Mouse (Mus musculus) midbrain, embryonic 13.5 days (tissue): ENCODE data around the gene Gm3625. TPM values are rescaled to one million over a fixed set of nuclear protein-coding genes. Genes with fewer than 3 reads are reported as not detected.

ENCODE experiments used
- ATAC-seq: fragments of 200-750 bp; cut with Nextera tagmentation; 2 replicates; pipeline ENCODE4 v1.8.0; 2017; ENCODE audit warnings: mild to moderate bottlenecking, moderate TSS enrichment, moderate library complexity
- H3K27ac ChIP-seq: fragments of 300-500 bp; sonication (generic); 2 replicates; pipeline ENCODE4 v1.5.1; 2015; ENCODE audit warnings: inconsistent platforms, mild to moderate bottlenecking, moderate library complexity
- H3K27me3 ChIP-seq: fragments of 300-500 bp; sonication (generic); 2 replicates; pipeline ENCODE4 v1.6.1; 2015; ENCODE audit warnings: mild to moderate bottlenecking, inconsistent platforms
- H3K36me3 ChIP-seq: fragments of 300-500 bp; sonication (generic); 2 replicates; pipeline ENCODE4 v1.6.1; 2015; ENCODE audit warnings: mild to moderate bottlenecking, inconsistent platforms
- H3K4me1 ChIP-seq: fragments of 300-500 bp; sonication (generic); replicated peaks from 2 replicates; pipeline ENCODE4 v1.6.1; 2015; ENCODE audit warnings: inconsistent platforms
- H3K4me2 ChIP-seq: fragments of 300-500 bp; sonication (generic); replicated peaks from 2 replicates; pipeline ENCODE4 v1.6.1; 2015; ENCODE audit warnings: moderate library complexity, mild to moderate bottlenecking, inconsistent platforms
- H3K4me3 ChIP-seq: fragments of 300-500 bp; sonication (generic); replicated peaks from 2 replicates; pipeline ENCODE4 v1.5.1; 2015; ENCODE audit warnings: mild to moderate bottlenecking, inconsistent platforms
- H3K9ac ChIP-seq: fragments of 300-500 bp; sonication (generic); replicated peaks from 2 replicates; pipeline ENCODE4 v1.6.1; 2015; ENCODE audit warnings: mild to moderate bottlenecking, inconsistent platforms
- H3K9me3 ChIP-seq: fragments of 300-500 bp; sonication (generic); 2 replicates; pipeline ENCODE4 v1.6.1; 2016; ENCODE audit warnings: mild to moderate bottlenecking, inconsistent platforms
- WGBS: fragments of 180-500 bp; shearing (Covaris S2); methylation state at CpG from one replicate; pipeline ENCODE4 v1.1.7; 2015; 5-methylcytosine and 5-hydroxymethylcytosine counted together
- polyA plus RNA-seq: library from polyadenylated mRNA; unstranded; fragments of >200 nt; fragmentation: Nextera tagmentation; extraction: Ambion mirVana; gene quantifications from 2 replicates; pipeline ENCODE4 v1.2.1, GENCODE M21; 2015

Gm3625 gene
- polyA plus RNA-seq: not detected in 2 replicates

DNA sequence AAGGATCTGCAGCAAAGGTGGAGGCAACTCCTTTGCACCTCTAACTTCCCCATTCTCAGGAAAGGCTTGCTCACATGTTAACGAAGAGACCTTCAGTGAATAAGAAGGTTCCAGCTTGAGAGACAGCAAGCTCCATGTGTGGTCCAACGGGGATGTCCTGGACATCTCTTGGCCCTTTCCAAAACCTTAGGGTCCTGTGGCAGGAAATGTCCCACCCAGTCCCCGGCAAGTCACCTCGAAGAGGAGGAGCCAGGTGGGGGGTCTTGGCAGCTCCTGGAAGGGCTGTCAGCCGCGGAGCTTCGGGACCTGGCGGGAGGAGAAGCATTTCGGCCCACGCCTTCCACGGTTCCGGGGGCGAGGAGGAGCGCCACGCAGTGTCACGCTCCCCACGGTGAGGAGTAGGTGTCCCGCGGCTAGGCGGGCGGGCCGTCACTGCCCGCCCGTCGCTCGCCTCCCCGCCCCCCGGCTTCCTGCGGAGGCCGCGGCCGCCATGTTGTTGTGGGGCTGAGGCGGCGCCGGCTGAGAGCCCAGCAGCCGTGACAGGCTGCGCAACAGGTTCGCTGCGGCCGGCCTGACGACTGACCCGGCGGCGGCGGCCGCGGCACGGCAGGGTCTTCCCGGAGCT, at the start of gene Gm3625, which contains the start of gene Itsn2:
Gm3625 (minus strand) TSS at position 387 of the 625 bp plus-strand sequence.
Itsn2 (plus strand) TSS at position 98 of the 625 bp plus-strand sequence.
- peak within 1 kb of the TSS; percentile 89 for H3K4me3 ChIP-seq
- peaks cover 12% of the 10 kb centered on the region for H3K4me1 ChIP-seq
- H3K9me3 ChIP-seq: no peaks in the 10 kb centered on the region
- ATAC-seq: peak; percentile 92
- peak within 1 kb of the TSS; percentile 82 for H3K4me2 ChIP-seq
- no peaks in the 10 kb centered on the region for H3K36me3 ChIP-seq
- H3K27me3 ChIP-seq: no peaks in the 10 kb centered on the region; the same call in 1 of the 2 replicates
- WGBS: under 1% methylated on average over 37 of the region's 49 CpGs
- peak within 1 kb of the TSS; percentile 56 for H3K27ac ChIP-seq
- peak within 1 kb of the TSS; percentile 82 for H3K9ac ChIP-seq

DNA sequence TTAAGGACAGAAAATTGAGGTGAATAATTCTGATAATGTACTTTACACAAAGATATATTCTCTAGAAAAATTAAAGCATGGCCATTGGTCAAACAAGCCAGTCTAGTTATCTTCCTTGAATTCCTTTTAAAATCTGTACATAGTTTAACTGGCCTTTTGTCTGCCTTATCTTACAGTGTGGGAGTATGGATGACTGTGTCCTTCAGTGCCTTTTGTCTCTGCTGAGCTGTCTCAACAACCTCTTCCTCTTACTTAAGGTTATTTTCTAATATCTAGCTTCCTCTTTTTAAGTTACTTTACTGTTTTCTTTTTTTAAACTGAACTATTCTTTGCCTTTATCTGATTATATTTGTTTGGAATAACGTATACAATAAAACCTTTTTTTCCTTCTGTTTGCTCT, 48.0 kb upstream of the Gm3625 start:
- Histone ChIP-seq H3K9me3 (no peaks in the 10 kb centered on the region), H3K4me1 (no peaks in the 10 kb centered on the region), H3K4me3 (no peak overlapping the region), H3K36me3 (peaks cover 19% of the 10 kb centered on the region), H3K9ac (no peak overlapping the region), H3K27ac (no peak overlapping the region), H3K4me2 (no peak overlapping the region), H3K27me3 (no peaks in the 10 kb centered on the region)
- no peak for ATAC-seq
- WGBS: 93% methylated on average over 1 of the region's 1 CpGs

DNA sequence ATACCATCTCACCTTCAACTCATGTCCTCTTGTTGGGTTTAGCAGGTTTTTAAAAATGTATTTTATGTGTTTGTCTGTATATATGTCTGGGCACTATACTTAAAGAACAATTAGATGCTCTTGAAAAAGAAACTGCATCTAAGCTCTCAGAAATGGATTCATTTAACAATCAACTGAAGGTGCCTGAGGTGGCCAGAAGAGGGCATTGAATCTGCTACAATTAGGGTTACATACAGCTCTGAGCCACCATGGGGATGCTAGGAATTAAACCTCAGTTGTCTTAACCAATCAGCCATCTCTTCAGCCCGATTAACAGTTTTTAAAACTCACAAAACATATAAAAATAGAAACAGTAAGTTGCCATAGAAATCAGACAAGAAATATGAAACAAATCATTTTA, 45.7 kb upstream of the Gm3625 start:
- Histone ChIP-seq H3K27me3 (no peaks in the 10 kb centered on the region), H3K9me3 (no peaks in the 10 kb centered on the region), H3K4me1 (no peaks in the 10 kb centered on the region), H3K9ac (no peak overlapping the region), H3K36me3 (peaks cover 33% of the 10 kb centered on the region), H3K4me3 (no peak overlapping the region), H3K4me2 (no peak overlapping the region), H3K27ac (no peak overlapping the region)
- 87% methylated on average over 1 of the region's 1 CpGs for WGBS
- no peak for ATAC-seq

GRCm38 (mm10) chr12:4632957-4633356, 40.2 kb upstream of the Gm3625 start:
- H3K9ac ChIP-seq: no peak overlapping the region
- no peak overlapping the region for H3K4me3 ChIP-seq
- no peaks in the 10 kb centered on the region for H3K4me1 ChIP-seq
- no peak overlapping the region for H3K4me2 ChIP-seq
- WGBS: 88% methylated on average over 8 of the region's 8 CpGs
- no peaks in the 10 kb centered on the region for H3K9me3 ChIP-seq
- H3K27me3 ChIP-seq: no peaks in the 10 kb centered on the region
- peaks cover 33% of the 10 kb centered on the region for H3K36me3 ChIP-seq
- ATAC-seq: no peak
- no peak overlapping the region for H3K27ac ChIP-seq

GRCm38 (mm10) chr12:4624201-4624600, 31.5 kb upstream of the Gm3625 start:
- WGBS: 77% methylated on average over 1 of the region's 1 CpGs
- Histone ChIP-seq H3K27me3 (no peaks in the 10 kb centered on the region), H3K9ac (no peak overlapping the region), H3K36me3 (no peaks in the 10 kb centered on the region), H3K4me3 (no peak overlapping the region), H3K27ac (no peak overlapping the region), H3K4me2 (no peak overlapping the region), H3K9me3 (no peaks in the 10 kb centered on the region), H3K4me1 (no peaks in the 10 kb centered on the region)
- ATAC-seq: no peak

DNA sequence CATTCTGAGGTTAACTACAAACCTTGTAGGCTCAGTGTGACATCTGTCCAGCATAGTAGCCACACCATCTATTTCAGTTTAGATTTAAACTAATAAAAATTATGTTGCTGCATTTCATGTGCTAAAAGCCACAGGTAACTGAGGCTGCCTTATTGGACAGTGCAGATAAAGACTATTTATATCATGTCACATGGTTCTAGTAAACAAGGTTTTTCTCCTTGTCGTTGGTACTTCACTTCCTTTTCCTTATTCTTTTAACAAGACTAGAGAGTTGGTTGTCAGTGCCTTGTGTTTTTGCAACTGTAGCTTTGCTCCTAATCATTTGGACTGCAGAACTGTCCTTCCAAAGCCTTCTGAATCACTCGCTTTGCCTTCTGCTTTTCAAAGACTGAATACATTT, 22.0 kb upstream of the Gm3625 start:
- H3K9ac ChIP-seq: no peak overlapping the region
- no peak overlapping the region for H3K4me2 ChIP-seq
- no peak overlapping the region for H3K27ac ChIP-seq
- no peak for ATAC-seq
- H3K27me3 ChIP-seq: no peaks in the 10 kb centered on the region
- no peak overlapping the region for H3K4me3 ChIP-seq
- WGBS: 84% methylated on average over 2 of the region's 2 CpGs
- no peaks in the 10 kb centered on the region for H3K9me3 ChIP-seq
- no peaks in the 10 kb centered on the region for H3K4me1 ChIP-seq
- H3K36me3 ChIP-seq: no peaks in the 10 kb centered on the region

- Histone ChIP-seq H3K9ac (no peak overlapping the region), H3K4me3 (no peak overlapping the region), H3K4me2 (no peak overlapping the region), H3K9me3 (no peaks in the 10 kb centered on the region), H3K4me1 (no peaks in the 10 kb centered on the region), H3K36me3 (no peaks in the 10 kb centered on the region), H3K27ac (no peak overlapping the region), H3K27me3 (no peaks in the 10 kb centered on the region)
- 28% methylated on average over 3 of the region's 3 CpGs for WGBS
- ATAC-seq: no peak
These were observed 13.9 kb upstream of the Gm3625 start for GRCm38 (mm10) chr12:4606625-4607024.

GRCm38 (mm10) chr12:4599713-4600112, 7.0 kb upstream of the Gm3625 start:
- no peak overlapping the region for H3K4me2 ChIP-seq
- no peaks in the 10 kb centered on the region for H3K36me3 ChIP-seq
- no peak for ATAC-seq
- H3K4me3 ChIP-seq: no peak overlapping the region
- H3K4me1 ChIP-seq: no peaks in the 10 kb centered on the region
- H3K27ac ChIP-seq: no peak overlapping the region
- no peak overlapping the region for H3K9ac ChIP-seq
- H3K27me3 ChIP-seq: no peaks in the 10 kb centered on the region
- 88% methylated on average over 4 of the region's 4 CpGs for WGBS
- no peaks in the 10 kb centered on the region for H3K9me3 ChIP-seq

GRCm38 (mm10) chr12:4598666-4599428, 6.1 kb upstream of the Gm3625 start:
- ATAC-seq: no peak
- Histone ChIP-seq H3K9ac (no peak overlapping the region), H3K27ac (no peak overlapping the region), H3K4me2 (no peak overlapping the region), H3K9me3 (no peaks in the 10 kb centered on the region), H3K4me1 (peaks cover 5% of the 10 kb centered on the region), H3K4me3 (no peak overlapping the region), H3K27me3 (no peaks in the 10 kb centered on the region), H3K36me3 (no peaks in the 10 kb centered on the region)
- WGBS: 73% methylated on average over 8 of the region's 8 CpGs

DNA sequence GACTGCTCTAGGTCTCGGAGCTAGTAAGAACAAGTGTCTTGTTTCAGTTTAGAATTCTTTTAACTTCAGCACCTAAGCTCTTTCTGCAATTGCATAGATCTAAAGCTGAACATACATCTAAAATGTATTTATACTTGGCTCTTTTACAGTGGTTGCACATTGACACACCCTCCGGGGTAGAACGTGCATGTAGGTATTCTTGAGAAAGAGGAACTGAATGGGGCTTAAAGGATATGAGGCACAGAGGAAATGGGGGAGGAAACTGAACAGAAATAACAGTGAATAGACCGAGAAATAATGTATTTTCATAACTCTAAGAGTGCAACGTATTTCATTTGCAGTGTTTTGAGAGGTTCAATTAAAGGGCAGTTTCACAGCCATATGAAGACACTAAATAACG, 2.3 kb upstream of the Gm3625 start:
- no peak overlapping the region for H3K4me3 ChIP-seq
- H3K4me1 ChIP-seq: peaks cover 12% of the 10 kb centered on the region
- H3K27me3 ChIP-seq: no peaks in the 10 kb centered on the region; the same call in 1 of the 2 replicates
- H3K27ac ChIP-seq: no peak overlapping the region
- no peaks in the 10 kb centered on the region for H3K9me3 ChIP-seq
- no peaks in the 10 kb centered on the region for H3K36me3 ChIP-seq
- H3K9ac ChIP-seq: no peak overlapping the region
- no peak overlapping the region for H3K4me2 ChIP-seq
- no peak for ATAC-seq
- WGBS: 81% methylated on average over 6 of the region's 6 CpGs

- peak overlapping the region; percentile 89 for H3K4me3 ChIP-seq
- no peak for ATAC-seq
- no peaks in the 10 kb centered on the region for H3K36me3 ChIP-seq
- no peak overlapping the region for H3K27ac ChIP-seq
- no peaks in the 10 kb centered on the region; the same call in 1 of the 2 replicates for H3K27me3 ChIP-seq
- H3K9ac ChIP-seq: peak overlapping the region; percentile 82
- peak overlapping the region; percentile 82 for H3K4me2 ChIP-seq
- WGBS: 71% methylated on average over 9 of the region's 9 CpGs
- H3K9me3 ChIP-seq: no peaks in the 10 kb centered on the region
- peaks cover 12% of the 10 kb centered on the region for H3K4me1 ChIP-seq
These were observed 1.2 kb upstream of the Gm3625 start for GRCm38 (mm10) chr12:4593930-4594391.

DNA sequence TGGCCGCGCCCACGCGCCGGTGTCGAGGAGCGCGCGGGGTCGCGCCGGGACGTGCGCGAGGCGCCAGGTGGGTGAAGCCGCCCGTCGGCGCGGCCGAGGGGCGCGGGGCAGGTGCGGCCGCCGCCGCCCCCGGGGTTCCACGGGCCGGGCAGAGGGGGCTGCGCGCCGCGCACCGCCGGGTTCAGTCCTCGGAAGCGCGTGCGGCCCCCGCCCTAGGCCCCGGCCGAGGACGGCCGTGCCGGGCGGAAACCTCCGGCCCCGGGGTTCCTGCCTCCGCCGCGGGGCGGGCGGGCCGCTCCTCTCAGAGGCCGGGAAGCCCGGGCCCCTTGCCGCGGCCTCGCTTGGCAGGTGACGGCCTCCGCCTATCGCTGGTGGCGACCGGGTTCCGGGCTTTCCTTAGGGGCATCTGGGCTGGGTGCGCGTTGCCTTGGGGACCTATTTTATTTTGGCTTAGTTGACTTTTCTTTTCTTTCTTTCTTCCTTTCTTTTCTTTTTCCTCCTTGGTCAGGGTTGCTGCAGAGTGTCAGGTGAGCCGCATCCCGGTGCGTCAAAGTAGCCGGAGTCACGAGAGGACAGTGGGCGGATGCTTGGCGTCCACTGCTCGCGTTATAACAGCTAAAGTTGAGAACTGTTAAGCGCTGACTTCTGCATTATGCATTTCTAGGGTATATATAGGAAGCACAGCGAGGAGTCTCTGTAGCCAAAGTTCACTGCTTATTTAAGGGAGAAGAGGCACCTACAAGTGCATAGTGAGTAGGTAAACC, 621 bp upstream of the Gm3625 start:
- Histone ChIP-seq H3K27me3 (no peaks in the 10 kb centered on the region; the same call in 1 of the 2 replicates), H3K4me1 (peaks cover 12% of the 10 kb centered on the region), H3K27ac (peak overlapping the region; percentile 56), H3K9me3 (no peaks in the 10 kb centered on the region), H3K4me2 (peak overlapping the region; percentile 82), H3K36me3 (no peaks in the 10 kb centered on the region), H3K4me3 (peak overlapping the region; percentile 89), H3K9ac (peak overlapping the region; percentile 82)
- under 1% methylated on average over 61 of the region's 80 CpGs for WGBS
- ATAC-seq: peak; percentile 82
